Mouse (Mus musculus) lung, embryonic 14.5 days (tissue): ENCODE measurements around the gene Adamts3. TPM values are rescaled to one million over a fixed set of nuclear protein-coding genes. Genes with fewer than 3 reads are reported as not detected.

ENCODE experiments used
- ATAC-seq: fragments of 200-750 bp; cut with Nextera tagmentation; 2 replicates; pipeline ENCODE4 v1.8.0; 2017; ENCODE audit warnings: mild to moderate bottlenecking, moderate TSS enrichment, moderate library complexity; ENCODE audit not compliant: insufficient read depth
- DNase-seq: peaks from one replicate; pipeline ENCODE4 v3.0.0-alpha.2; 2015
- H3K27ac ChIP-seq: fragments of 300-500 bp; sonication (generic); 2 replicates; pipeline ENCODE4 v1.5.1; 2014; ENCODE audit warnings: low read depth, mild to moderate bottlenecking, moderate library complexity
- H3K27me3 ChIP-seq: fragments of 300-500 bp; sonication (generic); 2 replicates; pipeline ENCODE4 v1.6.1; 2014; ENCODE audit warnings: low read length, control low read depth; ENCODE audit not compliant: insufficient read depth
- H3K36me3 ChIP-seq: fragments of 300-500 bp; sonication (generic); 2 replicates; pipeline ENCODE4 v1.6.1; 2014; ENCODE audit warnings: control low read depth; ENCODE audit not compliant: insufficient read depth
- H3K4me1 ChIP-seq: fragments of 300-500 bp; sonication (generic); 2 replicates; pipeline ENCODE4 v1.6.1; 2014; ENCODE audit warnings: antibody characterized with exemption, control low read depth; ENCODE audit not compliant: insufficient read depth
- H3K4me2 ChIP-seq: fragments of 300-500 bp; sonication (generic); 2 replicates; pipeline ENCODE4 v1.6.1; 2014; ENCODE audit warnings: mild to moderate bottlenecking
- H3K4me3 ChIP-seq: fragments of 300-500 bp; sonication (generic); 2 replicates; pipeline ENCODE4 v1.5.1; 2014; ENCODE audit warnings: low read depth, low read length
- H3K9ac ChIP-seq: fragments of 300-500 bp; sonication (generic); 2 replicates; pipeline ENCODE4 v1.6.1; 2014
- H3K9me3 ChIP-seq: fragments of 300-500 bp; sonication (generic); 2 replicates; pipeline ENCODE4 v1.6.1; 2016; ENCODE audit warnings: low read depth, low read length, control low read depth
- CTCF ChIP-seq: IDR thresholded peaks from 2 replicates; pipeline ENCODE4 v1.5.1; 2016; ENCODE audit warnings: antibody characterized with exemption, low read depth
- WGBS: fragments of 180-500 bp; shearing (Covaris S2); extraction: QIAGEN DNeasy Blood & Tissue Kit; methylation state at CpG from one replicate; pipeline ENCODE4 v1.1.7; 2014; 5-methylcytosine and 5-hydroxymethylcytosine counted together
- polyA plus RNA-seq: library from polyadenylated mRNA; unstranded; fragments of >200 nt; fragmentation: Nextera tagmentation; extraction: Ambion mirVana; gene quantifications from 2 replicates; pipeline ENCODE4 v1.2.1, GENCODE M21; 2014

The Adamts3 gene
- polyA plus RNA-seq, 1 experiment from 2014 or later, result 5.9 TPM

- TF ChIP-seq CTCF, result peak; percentile 52
- 23% methylated on average over 3 of the region's 3 CpGs for WGBS
- peak; percentile 60 for DNase-seq
- no peaks in the 10 kb centered on the region for H3K36me3 ChIP-seq
- H3K4me3 ChIP-seq, result no peak overlapping the region
- peaks cover 3% of the 10 kb centered on the region; the same call in 1 of the 2 replicates for H3K4me1 ChIP-seq
- no peak overlapping the region for H3K9ac ChIP-seq
- no peak for ATAC-seq
- no peak overlapping the region for H3K4me2 ChIP-seq
- no peaks in the 10 kb centered on the region for H3K9me3 ChIP-seq
- no peak overlapping the region for H3K27ac ChIP-seq
- no peaks in the 10 kb centered on the region for H3K27me3 ChIP-seq
Observed at GRCm38 (mm10) chr5:89819531-89819930, 63.6 kb downstream of the Adamts3 start.

- TF ChIP-seq CTCF, result no peak
- Histone ChIP-seq H3K4me3 (no peak overlapping the region), H3K27ac (no peak overlapping the region), H3K4me1 (peaks cover 3% of the 10 kb centered on the region; the same call in 1 of the 2 replicates), H3K4me2 (no peak overlapping the region), H3K9ac (no peak overlapping the region), H3K9me3 (no peaks in the 10 kb centered on the region), H3K27me3 (no peaks in the 10 kb centered on the region), H3K36me3 (no peaks in the 10 kb centered on the region)
- ATAC-seq (peak; percentile 54; the same call in 1 of the 2 replicates), DNase-seq (peak; percentile 8)
- WGBS, result 64% methylated on average over 6 of the region's 6 CpGs
Observed at GRCm38 (mm10) chr5:89816610-89817009, 66.5 kb downstream of the Adamts3 start.

GRCm38 (mm10) chr5:89814552-89814951 lies 68.6 kb downstream of the Adamts3 start:
- Histone ChIP-seq H3K4me2 (no peak overlapping the region), H3K4me3 (no peak overlapping the region), H3K36me3 (no peaks in the 10 kb centered on the region), H3K9ac (no peak overlapping the region), H3K9me3 (no peaks in the 10 kb centered on the region), H3K4me1 (peaks cover 3% of the 10 kb centered on the region; the same call in 1 of the 2 replicates), H3K27me3 (no peaks in the 10 kb centered on the region), H3K27ac (no peak overlapping the region)
- DNase-seq (no peak), ATAC-seq (no peak)
- 84% methylated on average over 3 of the region's 3 CpGs for WGBS
- no peak for TF ChIP-seq CTCF

- peak; percentile 8 for DNase-seq
- no peak for ATAC-seq
- no peak for TF ChIP-seq CTCF
Observed at GRCm38 (mm10) chr5:89800181-89800816, 82.8 kb downstream of the Adamts3 start.

GRCm38 (mm10) chr5:89793706-89794105 lies 89.4 kb downstream of the Adamts3 start:
- no peak overlapping the region for H3K4me3 ChIP-seq
- no peaks in the 10 kb centered on the region for H3K36me3 ChIP-seq
- no peak overlapping the region for H3K4me2 ChIP-seq
- TF ChIP-seq CTCF, result no peak
- H3K4me1 ChIP-seq, result no peaks in the 10 kb centered on the region
- H3K9ac ChIP-seq, result no peak overlapping the region
- H3K9me3 ChIP-seq, result no peaks in the 10 kb centered on the region
- ATAC-seq (no peak), DNase-seq (no peak)
- no peak overlapping the region for H3K27ac ChIP-seq
- WGBS, result 90% methylated on average over 3 of the region's 3 CpGs
- H3K27me3 ChIP-seq, result no peaks in the 10 kb centered on the region

More at GRCm38 (mm10) chr5:89800181-89800816, 82.8 kb downstream of the Adamts3 start:
- Histone ChIP-seq H3K27ac (no peak overlapping the region), H3K36me3 (no peaks in the 10 kb centered on the region), H3K4me3 (no peak overlapping the region), H3K27me3 (no peaks in the 10 kb centered on the region), H3K9ac (no peak overlapping the region), H3K4me2 (no peak overlapping the region), H3K9me3 (no peaks in the 10 kb centered on the region; the same call in 1 of the 2 replicates), H3K4me1 (no peaks in the 10 kb centered on the region)
- WGBS, result 71% methylated on average over 5 of the region's 5 CpGs

- Histone ChIP-seq H3K36me3 (no peaks in the 10 kb centered on the region), H3K4me2 (no peak overlapping the region), H3K27ac (no peak overlapping the region), H3K9ac (no peak overlapping the region), H3K4me3 (no peak overlapping the region), H3K27me3 (no peaks in the 10 kb centered on the region), H3K4me1 (no peaks in the 10 kb centered on the region), H3K9me3 (no peaks in the 10 kb centered on the region)
- 85% methylated on average over 5 of the region's 5 CpGs for WGBS
- TF ChIP-seq CTCF, result no peak
- no peak for DNase-seq
- ATAC-seq, result no peak
Observed at GRCm38 (mm10) chr5:89784635-89785034, 98.5 kb downstream of the Adamts3 start.

GRCm38 (mm10) chr5:89779823-89780222 lies 103.3 kb downstream of the Adamts3 start:
- no peak for DNase-seq

More at GRCm38 (mm10) chr5:89779823-89780222, 103.3 kb downstream of the Adamts3 start:
- Histone ChIP-seq H3K4me3 (no peak overlapping the region), H3K4me1 (no peaks in the 10 kb centered on the region; the same call in 1 of the 2 replicates), H3K27me3 (no peaks in the 10 kb centered on the region), H3K27ac (no peak overlapping the region), H3K4me2 (no peak overlapping the region), H3K9me3 (no peaks in the 10 kb centered on the region), H3K36me3 (no peaks in the 10 kb centered on the region), H3K9ac (no peak overlapping the region)
- no peak for TF ChIP-seq CTCF
- 68% methylated on average over 2 of the region's 2 CpGs for WGBS
- ATAC-seq, result no peak
